Comparison of ENCODE assay signal across 9 mouse cellular contexts in the genomic region with DNA sequence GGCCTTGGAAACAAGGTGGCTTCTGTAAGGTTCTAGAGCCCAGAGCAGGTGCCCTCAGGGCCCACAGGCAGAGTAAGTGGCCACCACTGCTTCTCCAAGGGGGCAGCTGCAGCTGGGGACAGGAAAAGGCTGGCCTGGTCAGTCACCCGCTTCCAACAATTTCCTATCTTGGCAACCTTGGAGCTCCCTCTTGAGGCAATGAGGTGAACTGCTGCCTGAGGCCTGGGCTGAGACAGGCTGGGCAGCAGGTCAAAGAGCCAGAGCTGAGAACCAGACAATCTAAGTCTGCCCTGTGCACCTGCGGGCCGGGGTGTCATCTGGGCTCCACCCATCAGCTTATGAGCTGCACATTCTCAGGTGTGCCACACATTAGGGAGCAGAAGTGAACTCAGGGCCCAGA. TPM values are rescaled to one million over a fixed set of nuclear protein-coding genes. Genes with fewer than 3 reads are reported as not detected.
A peak's percentile ranks its signal among the peaks of the same experiment; 100 is the strongest.
DNase-seq lines count a peak whose midpoint lies in the region; ATAC-seq and TF ChIP-seq lines count a peak whose summit lies in the region.
"Had no signal": no experiment of that assay in that cellular context is flagged by ENCODE, and none has a peak within 500 bp of the region (broad histone marks: within the 10 kb centered on the region; RNA-seq: fewer than 3 reads in every experiment).

No protein-coding gene starts in this region.

- no peaks in the 10 kb centered on the region for H3K36me3 ChIP-seq in kidney, embryonic 14.5 days (ENCODE audit: control insufficient read depth, insufficient read depth, low read length)
- H3K36me3 ChIP-seq in limb, embryonic 13.5 days = no peaks in the 10 kb centered on the region
- no peaks in the 10 kb centered on the region for H3K36me3 ChIP-seq in neural tube, embryonic 11.5 days (ENCODE audit: control insufficient read depth, insufficient read depth, low read length)
- no peaks in the 10 kb centered on the region for H3K36me3 ChIP-seq in testis, adult 2 months (ENCODE audit: control insufficient read depth, insufficient read depth, low read length)
- H3K36me3 ChIP-seq: embryonic facial prominence, embryonic 15.5 days had no signal

- WGBS in kidney, embryonic 14.5 days = 25% methylated on average over 3 of the region's 3 CpGs
- 15% methylated on average over 3 of the region's 3 CpGs for WGBS in limb, embryonic 13.5 days
- WGBS in neural tube, embryonic 11.5 days = 24% methylated on average over 3 of the region's 3 CpGs

- no peak overlapping the region for H3K4me2 ChIP-seq in kidney, embryonic 14.5 days (replicated peaks; ENCODE audit: low read depth, low read length)
- no peak overlapping the region for H3K4me2 ChIP-seq in limb, embryonic 13.5 days (replicated peaks)
- no peak overlapping the region for H3K4me2 ChIP-seq in neural tube, embryonic 11.5 days (ENCODE audit: low read depth)
- H3K4me2 ChIP-seq: embryonic facial prominence, embryonic 15.5 days had no signal

- ATAC-seq in common myeloid progenitor, adult 5-6 weeks (replicated peaks; ENCODE audit: low read depth, poor library complexity, severe bottlenecking) = peak; percentile 70
- ATAC-seq in kidney, embryonic 14.5 days (ENCODE audit: low FRiP score, low TSS enrichment) = peak; percentile 85
- 0 out of 2 replicates have a peak, but pooled peaks have one; percentile 48 for ATAC-seq in limb, embryonic 13.5 days (ENCODE audit: low FRiP score, low read depth)
- ATAC-seq in neural tube, embryonic 11.5 days (ENCODE audit: insufficient read depth, low FRiP score, low TSS enrichment) = 0 out of 2 replicates have a peak, but pooled peaks have one; percentile 27

- H3K4me1 ChIP-seq in kidney, embryonic 14.5 days (ENCODE audit: control insufficient read depth, insufficient read depth, low read length) = no peaks in the 10 kb centered on the region
- no peaks in the 10 kb centered on the region for H3K4me1 ChIP-seq in limb, embryonic 13.5 days
- no peaks in the 10 kb centered on the region for H3K4me1 ChIP-seq in neural tube, embryonic 11.5 days (ENCODE audit: control insufficient read depth, insufficient read depth, low read length)
- peaks cover 7% of the 10 kb centered on the region for H3K4me1 ChIP-seq in testis, adult 2 months (ENCODE audit: control insufficient read depth, insufficient read depth, low read length)
- H3K4me1 ChIP-seq: embryonic facial prominence, embryonic 15.5 days had no signal

- TF ChIP-seq CTCF in testis, adult 2 months (IDR thresholded peaks at IDR 0.05; ENCODE audit: control insufficient read depth, insufficient read depth, insufficient replicate concordance, low read depth, low read length) = peak; percentile 91

- no peak for TF ChIP-seq POLR2A in testis, adult 2 months (IDR thresholded peaks at IDR 0.05; ENCODE audit: control insufficient read depth, low read depth, low read length)

- no peaks in the 10 kb centered on the region for H3K27me3 ChIP-seq in kidney, embryonic 14.5 days (ENCODE audit: control insufficient read depth, insufficient read depth, low read length)
- no peaks in the 10 kb centered on the region for H3K27me3 ChIP-seq in limb, embryonic 13.5 days
- no peaks in the 10 kb centered on the region for H3K27me3 ChIP-seq in neural tube, embryonic 11.5 days (ENCODE audit: control insufficient read depth, insufficient read depth, low read length)
- no peaks in the 10 kb centered on the region for H3K27me3 ChIP-seq in testis, adult 2 months (ENCODE audit: control insufficient read depth, insufficient read depth, low read length)
- H3K27me3 ChIP-seq: embryonic facial prominence, embryonic 15.5 days had no signal

- no peak overlapping the region for H3K27ac ChIP-seq in kidney, embryonic 14.5 days (ENCODE audit: low read depth, low read length)
- no peak overlapping the region for H3K27ac ChIP-seq in limb, embryonic 13.5 days
- no peak overlapping the region for H3K27ac ChIP-seq in neural tube, embryonic 11.5 days (ENCODE audit: low read depth, low read length)
- H3K27ac ChIP-seq in testis, adult 2 months (ENCODE audit: control insufficient read depth, insufficient read depth, low read depth, low read length) = no peak overlapping the region
- H3K27ac ChIP-seq: embryonic facial prominence, embryonic 15.5 days had no signal

- no peak overlapping the region for H3K4me3 ChIP-seq in kidney, embryonic 14.5 days (ENCODE audit: low read length)
- no peak overlapping the region for H3K4me3 ChIP-seq in limb, embryonic 13.5 days
- no peak overlapping the region for H3K4me3 ChIP-seq in neural tube, embryonic 11.5 days (ENCODE audit: low read depth, low read length)
- no peak overlapping the region for H3K4me3 ChIP-seq in testis, adult 2 months (ENCODE audit: control insufficient read depth, low read depth, low read length)
- H3K4me3 ChIP-seq: embryonic facial prominence, embryonic 15.5 days had no signal

- DNase-seq in 3134 (ENCODE audit: extremely low read depth, insufficient read length, low spot score) (peak; percentile 47), WW6 (ENCODE audit: low read depth, low spot score) (peak; percentile 16)
- DNase-seq in heart, adult 11 months = peak; percentile 96
- DNase-seq in neural tube, embryonic 11.5 days (ENCODE audit: low spot score) = peak; percentile 82

- H3K9me3 ChIP-seq in kidney, embryonic 14.5 days (ENCODE audit: control insufficient read depth, low read length) = no peaks in the 10 kb centered on the region
- no peaks in the 10 kb centered on the region for H3K9me3 ChIP-seq in limb, embryonic 13.5 days
- H3K9me3 ChIP-seq in neural tube, embryonic 11.5 days (ENCODE audit: control insufficient read depth, low read length) = no peaks in the 10 kb centered on the region
- H3K9me3 ChIP-seq: embryonic facial prominence, embryonic 15.5 days had no signal

- no peak overlapping the region for H3K9ac ChIP-seq in kidney, embryonic 14.5 days (ENCODE audit: low read depth, low read length)
- no peak overlapping the region for H3K9ac ChIP-seq in limb, embryonic 13.5 days
- H3K9ac ChIP-seq in neural tube, embryonic 11.5 days (ENCODE audit: low read length) = no peak overlapping the region
- H3K9ac ChIP-seq: embryonic facial prominence, embryonic 15.5 days had no signal

RNA-seq across cellular contexts. Expression of gene Cx3cr1, which starts 3.5 kb away (rescaled TPM):
- 7.5 and 9.4 TPM in 2 replicates for total RNA-seq in common myeloid progenitor, adult 5-6 weeks (2017)
- 3.0 and 7.4 TPM in 2 replicates for polyA plus RNA-seq in kidney, embryonic 14.5 days (2014; fragmentation: Nextera tagmentation; extraction: Ambion mirVana)
- polyA plus RNA-seq in limb, embryonic 13.5 days (2015; fragmentation: Nextera tagmentation; extraction: Ambion mirVana) = 10.2 and 11.0 TPM in 2 replicates
- polyA plus RNA-seq in neural tube, embryonic 11.5 days (2014; fragmentation: Nextera tagmentation; extraction: Ambion mirVana) = 2.7 and 2.9 TPM in 2 replicates
- 2.2 and 2.7 TPM in 2 replicates for polyA plus RNA-seq in testis, adult 2 months (2012; rRNA removed)

RNA-seq across cellular contexts. Expression of gene Ccr8, which starts 18.7 kb away (rescaled TPM):
- not detected in 2 replicates for total RNA-seq in common myeloid progenitor, adult 5-6 weeks (2017)
- not detected in 2 replicates for polyA plus RNA-seq in kidney, embryonic 14.5 days (2014; fragmentation: Nextera tagmentation; extraction: Ambion mirVana)
- polyA plus RNA-seq in limb, embryonic 13.5 days (2015; fragmentation: Nextera tagmentation; extraction: Ambion mirVana) = 0.76 and 0.97 TPM in 2 replicates
- polyA plus RNA-seq in neural tube, embryonic 11.5 days (2014; fragmentation: Nextera tagmentation; extraction: Ambion mirVana) = not detected in 2 replicates
- not detected in 2 replicates for polyA plus RNA-seq in testis, adult 2 months (2012; rRNA removed)

RNA-seq across cellular contexts. Expression of gene Slc25a38, which starts 37.0 kb away (rescaled TPM):
- total RNA-seq in common myeloid progenitor, adult 5-6 weeks (2017) = 31.2 and 41.1 TPM in 2 replicates
- 26.2 and 30.3 TPM in 2 replicates for polyA plus RNA-seq in kidney, embryonic 14.5 days (2014; fragmentation: Nextera tagmentation; extraction: Ambion mirVana)
- 34.0 and 37.3 TPM in 2 replicates for polyA plus RNA-seq in limb, embryonic 13.5 days (2015; fragmentation: Nextera tagmentation; extraction: Ambion mirVana)
- polyA plus RNA-seq in neural tube, embryonic 11.5 days (2014; fragmentation: Nextera tagmentation; extraction: Ambion mirVana) = 35.5 and 35.8 TPM in 2 replicates
- polyA plus RNA-seq in testis, adult 2 months (2012; rRNA removed) = 27.8 and 28.2 TPM in 2 replicates

RNA-seq across cellular contexts. Expression of gene Xirp1, which starts 49.8 kb away (rescaled TPM):
- total RNA-seq in common myeloid progenitor, adult 5-6 weeks (2017) = not detected in 2 replicates
- polyA plus RNA-seq in kidney, embryonic 14.5 days (2014; fragmentation: Nextera tagmentation; extraction: Ambion mirVana) = not detected in 2 replicates
- 0.70 and 1.0 TPM in 2 replicates for polyA plus RNA-seq in limb, embryonic 13.5 days (2015; fragmentation: Nextera tagmentation; extraction: Ambion mirVana)
- polyA plus RNA-seq in neural tube, embryonic 11.5 days (2014; fragmentation: Nextera tagmentation; extraction: Ambion mirVana) = 0.32 and 0.33 TPM in 2 replicates
- 0.67 and 0.90 TPM in 2 replicates for polyA plus RNA-seq in testis, adult 2 months (2012; rRNA removed)

RNA-seq across cellular contexts. Expression of gene Rpsa, which starts 54.3 kb away (rescaled TPM):
- 5,315 and 5,374 TPM in 2 replicates for total RNA-seq in common myeloid progenitor, adult 5-6 weeks (2017)
- 2,066 and 2,566 TPM in 2 replicates for polyA plus RNA-seq in kidney, embryonic 14.5 days (2014; fragmentation: Nextera tagmentation; extraction: Ambion mirVana)
- polyA plus RNA-seq in limb, embryonic 13.5 days (2015; fragmentation: Nextera tagmentation; extraction: Ambion mirVana) = 1,301 and 1,325 TPM in 2 replicates
- 1,461 and 1,514 TPM in 2 replicates for polyA plus RNA-seq in neural tube, embryonic 11.5 days (2014; fragmentation: Nextera tagmentation; extraction: Ambion mirVana)
- polyA plus RNA-seq in testis, adult 2 months (2012; rRNA removed) = 310 and 318 TPM in 2 replicates

Comparison
In these comparisons a context has a peak if more than half of its experiments do, and no peak if none do; other contexts are left out.
1. DNase-seq: peak in every context shown above with its lines; median percentile 96 in heart, adult 11 months; 82 in neural tube, embryonic 11.5 days; 47 in 3134; 16 in WW6.
2. ATAC-seq: peak in every context shown above with its lines; median percentile 85 in kidney, embryonic 14.5 days; 70 in common myeloid progenitor, adult 5-6 weeks; 48 in limb, embryonic 13.5 days; 27 in neural tube, embryonic 11.5 days.